Mouse (Mus musculus) heart, embryonic 16.5 days (tissue): ENCODE results near the gene Sugp1. TPM values are rescaled to one million over a fixed set of nuclear protein-coding genes. Genes with fewer than 3 reads are reported as not detected.

Source experiments
- ATAC-seq: fragments of 200-750 bp; cut with Nextera tagmentation; replicated peaks from 2 replicates; pipeline ENCODE4 v1.8.0; 2017; ENCODE audit warnings: moderate number of reproducible peaks; ENCODE audit not compliant: insufficient read depth, low FRiP score; ENCODE audit errors: extremely low read depth
- H3K27ac ChIP-seq: fragments of 300-500 bp; sonication (generic); 2 replicates; pipeline ENCODE4 v1.5.1; 2014; ENCODE audit warnings: mild to moderate bottlenecking, low read length, control low read depth, moderate library complexity
- H3K27me3 ChIP-seq: fragments of 300-500 bp; sonication (generic); 2 replicates; pipeline ENCODE4 v1.6.1; 2014; ENCODE audit warnings: low read length, mixed read lengths; ENCODE audit not compliant: control insufficient read depth, insufficient read depth
- H3K36me3 ChIP-seq: fragments of 300-500 bp; sonication (generic); 2 replicates; pipeline ENCODE4 v1.6.1; 2014; ENCODE audit not compliant: control insufficient read depth, insufficient read depth
- H3K4me1 ChIP-seq: fragments of 300-500 bp; sonication (generic); 2 replicates; pipeline ENCODE4 v1.6.1; 2014; ENCODE audit warnings: low read length, mixed read lengths; ENCODE audit not compliant: control insufficient read depth, insufficient read depth
- H3K4me2 ChIP-seq: fragments of 300-500 bp; sonication (generic); 2 replicates; pipeline ENCODE4 v1.6.1; 2014; ENCODE audit warnings: low read depth, mild to moderate bottlenecking, control low read depth, low read length
- H3K4me3 ChIP-seq: fragments of 300-500 bp; sonication (generic); 2 replicates; pipeline ENCODE4 v1.5.1; 2014; ENCODE audit warnings: mild to moderate bottlenecking, control low read depth, low read length
- H3K9ac ChIP-seq: fragments of 300-500 bp; sonication (generic); 2 replicates; pipeline ENCODE4 v1.6.1; 2014; ENCODE audit warnings: low read length, control low read depth
- H3K9me3 ChIP-seq: fragments of 300-500 bp; sonication (generic); replicated peaks from 2 replicates; pipeline ENCODE4 v1.6.1; 2016; ENCODE audit warnings: low read length; ENCODE audit not compliant: control insufficient read depth
- WGBS: fragments of 180-500 bp; shearing (Covaris S2); extraction: QIAGEN DNeasy Blood & Tissue Kit; methylation state at CpG from one replicate; pipeline ENCODE4 v1.1.7; 2014; 5-methylcytosine and 5-hydroxymethylcytosine counted together
- polyA plus RNA-seq: library from polyadenylated mRNA; unstranded; fragments of >200 nt; fragmentation: Nextera tagmentation; extraction: Ambion mirVana; gene quantifications from 2 replicates; pipeline ENCODE4 v1.2.1, GENCODE M21; 2015

Gene Sugp1
- polyA plus RNA-seq, 1 experiment from 2014 or later, result 30.4 TPM

DNA sequence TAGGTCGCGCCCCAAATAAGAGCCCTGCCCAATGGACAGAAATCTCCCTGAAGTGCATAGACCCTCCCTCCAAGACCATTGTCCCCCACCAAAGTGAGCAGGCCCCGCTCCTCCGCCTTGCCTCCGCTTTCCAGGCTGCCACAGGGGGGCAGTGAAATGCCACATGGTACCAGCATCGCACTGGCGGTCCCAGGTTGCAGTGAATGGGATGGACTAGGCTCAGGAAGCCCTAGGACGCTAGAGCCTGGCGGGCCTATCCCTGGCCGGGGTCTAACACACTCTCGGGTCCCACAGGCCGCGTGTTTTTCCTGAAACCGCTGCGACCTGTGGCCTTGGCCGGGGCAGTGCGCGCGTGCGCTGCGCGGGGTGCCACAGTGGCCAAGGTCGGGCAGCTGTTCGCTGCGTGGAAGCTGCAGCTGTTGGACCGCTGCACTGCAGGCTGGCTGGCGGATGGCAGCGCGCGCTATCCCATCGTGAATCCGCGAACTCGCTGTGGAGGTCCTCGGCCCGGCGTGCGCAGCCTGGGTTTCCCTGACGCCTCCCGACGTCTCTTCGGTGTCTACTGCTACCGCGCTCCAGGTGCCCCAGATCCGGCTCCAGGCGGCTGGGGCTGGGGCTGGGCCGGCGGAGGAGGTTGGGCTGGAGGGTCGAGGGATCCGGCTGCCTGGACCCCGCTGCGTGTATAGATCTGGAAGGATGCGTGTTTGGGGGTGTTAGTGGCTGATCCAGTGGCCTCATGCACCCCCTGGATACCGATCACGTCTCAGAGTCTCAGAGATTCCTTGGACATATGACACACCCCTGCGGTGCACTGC is 45.4 kb downstream of the Sugp1 start:
- WGBS, result 4% methylated on average over 56 of the region's 56 CpGs
- ATAC-seq, result 0 out of 2 replicates have a peak, but pooled peaks have one; percentile 42
- Histone ChIP-seq H3K4me3 (peak overlapping the region; percentile 34), H3K4me1 (peaks cover 16% of the 10 kb centered on the region), H3K27me3 (peaks cover 83% of the 10 kb centered on the region), H3K27ac (no peak overlapping the region), H3K36me3 (no peaks in the 10 kb centered on the region), H3K9ac (no peak overlapping the region), H3K4me2 (peak overlapping the region; percentile 54), H3K9me3 (no peaks in the 10 kb centered on the region)

DNA sequence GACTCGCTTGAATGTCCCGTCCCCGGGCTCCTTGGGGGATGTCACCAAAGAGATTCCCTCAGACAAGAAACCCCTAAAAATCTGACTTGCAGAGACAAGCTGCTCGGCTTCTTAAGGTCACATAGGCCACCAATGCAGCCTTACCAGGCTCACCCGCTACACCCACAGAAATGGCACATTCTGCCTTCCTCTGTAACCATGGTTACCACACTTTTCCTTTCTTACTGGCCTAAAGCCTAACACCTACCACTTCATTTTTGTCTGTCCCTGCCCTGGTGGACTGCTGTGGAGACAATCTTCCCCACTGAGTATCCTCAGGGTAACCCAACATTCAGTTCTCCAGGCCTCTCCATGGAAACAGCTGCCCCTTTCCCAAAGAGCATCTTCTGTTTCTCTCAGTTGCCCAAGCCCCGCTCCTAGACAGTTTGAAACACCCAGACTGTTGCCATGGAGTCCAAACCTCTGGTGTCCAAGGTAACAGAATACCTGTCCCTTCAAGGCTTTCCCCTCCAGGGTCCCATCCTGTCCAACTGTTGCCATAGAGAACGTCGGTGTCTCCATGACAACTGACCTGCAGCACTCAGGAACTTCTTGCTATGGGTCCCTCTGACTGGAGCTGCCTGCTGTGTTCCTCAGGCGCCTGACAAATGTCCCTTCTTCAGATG is 46.8 kb downstream of the Sugp1 start:
- WGBS, result 66% methylated on average over 9 of the region's 9 CpGs
- no peaks in the 10 kb centered on the region for H3K9me3 ChIP-seq
- H3K9ac ChIP-seq, result no peak overlapping the region
- ATAC-seq, result no peak
- no peaks in the 10 kb centered on the region for H3K36me3 ChIP-seq
- no peak overlapping the region for H3K4me3 ChIP-seq
- H3K4me1 ChIP-seq, result peaks cover 2% of the 10 kb centered on the region; the same call in 1 of the 2 replicates
- H3K27me3 ChIP-seq, result peaks cover 71% of the 10 kb centered on the region
- H3K4me2 ChIP-seq, result no peak overlapping the region
- H3K27ac ChIP-seq, result no peak overlapping the region

DNA sequence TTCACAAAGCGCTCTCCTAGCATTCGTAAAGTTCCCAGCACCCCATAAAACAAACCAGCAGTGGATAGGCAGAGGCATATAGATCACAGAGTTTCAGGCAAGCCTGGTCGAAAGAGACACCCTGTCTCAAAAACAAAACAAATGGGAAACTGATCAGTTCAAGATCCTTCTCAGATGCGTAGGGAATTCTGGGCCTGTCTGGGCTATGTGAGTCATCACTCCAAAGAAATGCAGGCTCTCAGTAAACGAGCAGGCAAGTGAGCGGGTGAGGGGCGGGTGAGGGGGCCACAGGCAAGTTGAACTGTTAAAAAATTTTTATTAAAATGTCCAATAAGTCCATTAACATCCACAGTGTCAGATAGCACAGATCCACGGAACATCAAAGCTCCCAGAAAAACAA is 50.2 kb downstream of the Sugp1 start:
- Histone ChIP-seq H3K4me3 (no peak overlapping the region), H3K27me3 (peaks cover 38% of the 10 kb centered on the region), H3K9me3 (no peaks in the 10 kb centered on the region), H3K9ac (no peak overlapping the region), H3K4me1 (no peaks in the 10 kb centered on the region), H3K4me2 (no peak overlapping the region), H3K36me3 (no peaks in the 10 kb centered on the region), H3K27ac (no peak overlapping the region)
- ATAC-seq, result no peak
- WGBS, result 52% methylated on average over 8 of the region's 8 CpGs

DNA sequence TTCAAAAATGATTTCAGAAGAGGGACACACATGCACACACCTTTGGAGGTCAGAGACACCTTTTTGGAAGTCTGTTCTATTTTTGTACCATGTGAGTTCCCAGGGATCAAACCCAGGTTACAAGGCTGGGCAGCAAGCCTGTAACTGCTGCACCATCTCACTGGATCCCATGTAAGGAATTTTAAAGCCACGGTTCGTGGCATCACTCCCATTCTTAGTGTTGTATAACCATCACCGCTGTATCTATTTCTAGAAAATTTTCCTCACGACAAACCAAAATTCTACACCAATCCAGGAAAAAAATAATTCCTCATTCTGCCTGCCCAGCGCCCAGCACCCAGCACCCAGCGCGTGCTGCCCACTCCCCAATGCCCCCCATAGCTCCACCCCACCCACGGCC is 56.7 kb downstream of the Sugp1 start:
- no peak overlapping the region for H3K9ac ChIP-seq
- ATAC-seq, result no peak
- H3K4me2 ChIP-seq, result no peak overlapping the region

DNA sequence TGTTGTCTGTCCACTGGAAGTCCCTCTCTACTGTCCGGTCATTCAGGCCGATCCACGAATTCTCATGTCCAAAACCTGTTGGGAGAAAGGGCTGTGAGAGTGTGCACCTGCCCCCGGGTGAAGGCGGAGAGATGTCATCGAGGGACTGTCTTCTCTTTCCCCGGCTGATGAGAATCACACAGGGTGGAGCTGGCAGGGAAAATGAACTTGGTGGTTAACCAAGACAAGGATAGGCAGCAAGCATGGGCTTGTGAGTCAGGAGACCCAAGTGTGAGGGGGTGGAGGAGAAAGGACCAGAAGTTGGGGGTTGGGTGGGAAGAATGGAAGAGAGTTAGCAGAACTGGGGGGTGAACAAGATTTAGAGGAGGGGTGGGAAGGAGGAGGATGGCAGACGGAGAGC is 57.6 kb downstream of the Sugp1 start:
- 85% methylated on average over 8 of the region's 8 CpGs for WGBS

More for the DNA sequence above, 56.7 kb downstream of the Sugp1 start:
- Histone ChIP-seq H3K27ac (no peak overlapping the region), H3K27me3 (peaks cover 2% of the 10 kb centered on the region; the same call in 1 of the 2 replicates), H3K9me3 (no peaks in the 10 kb centered on the region), H3K4me3 (no peak overlapping the region), H3K36me3 (no peaks in the 10 kb centered on the region), H3K4me1 (peaks cover under 1% of the 10 kb centered on the region; the same call in 1 of the 2 replicates)
- 70% methylated on average over 8 of the region's 8 CpGs for WGBS

DNA sequence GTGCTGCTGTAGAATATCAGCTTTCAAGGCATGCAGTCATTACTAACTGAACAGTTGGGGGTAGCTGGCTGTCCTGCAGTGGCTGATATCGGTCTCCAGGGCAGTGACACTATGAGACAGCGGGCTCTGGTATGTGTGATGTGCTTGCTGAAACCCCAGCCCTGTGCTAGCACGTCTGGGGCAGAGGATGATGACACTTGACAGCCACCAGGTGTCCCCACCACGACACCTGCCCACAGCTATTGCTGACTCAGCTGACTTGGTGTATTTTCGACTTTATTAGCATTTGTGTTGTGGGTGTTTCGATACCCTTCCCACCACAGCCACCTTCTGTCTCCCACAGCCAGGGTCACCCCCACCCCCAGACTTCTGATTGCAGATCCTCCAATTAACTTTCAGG is 61.9 kb downstream of the Sugp1 start:
- ATAC-seq, result peak; percentile 73; the same call in 1 of the 2 replicates
- H3K4me3 ChIP-seq, result no peak overlapping the region

More for the DNA sequence above, 57.6 kb downstream of the Sugp1 start:
- Histone ChIP-seq H3K4me3 (no peak overlapping the region), H3K4me2 (no peak overlapping the region), H3K4me1 (peaks cover 4% of the 10 kb centered on the region; the same call in 1 of the 2 replicates), H3K9me3 (no peaks in the 10 kb centered on the region), H3K27me3 (no peaks in the 10 kb centered on the region; the same call in 1 of the 2 replicates), H3K9ac (no peak overlapping the region), H3K27ac (no peak overlapping the region), H3K36me3 (no peaks in the 10 kb centered on the region)
- ATAC-seq, result no peak

DNA sequence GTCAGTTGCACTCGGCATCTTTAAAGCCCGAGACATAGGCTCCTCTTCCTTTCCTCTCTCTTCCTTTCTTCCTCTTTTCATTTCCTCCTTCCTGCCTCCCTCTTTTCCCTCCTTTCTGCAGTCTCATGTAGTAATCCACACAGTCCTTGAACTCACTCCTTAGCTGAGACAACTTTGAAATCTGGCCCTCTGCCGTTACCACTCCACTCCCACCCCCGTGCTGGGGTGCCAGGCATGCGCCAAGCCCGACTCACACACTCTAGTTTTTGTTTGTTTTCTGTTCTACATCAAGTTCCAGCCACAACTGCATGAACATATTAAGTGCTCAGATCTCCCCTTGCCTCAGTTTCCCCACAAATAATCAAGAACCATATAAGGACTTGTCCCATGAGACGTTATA is 62.3 kb downstream of the Sugp1 start:
- H3K4me1 ChIP-seq, result peaks cover 4% of the 10 kb centered on the region; the same call in 1 of the 2 replicates
- H3K27ac ChIP-seq, result no peak overlapping the region
- no peak for ATAC-seq
- no peak overlapping the region for H3K4me2 ChIP-seq
- no peaks in the 10 kb centered on the region for H3K9me3 ChIP-seq
- 67% methylated on average over 7 of the region's 7 CpGs for WGBS
- H3K36me3 ChIP-seq, result no peaks in the 10 kb centered on the region
- no peak overlapping the region for H3K9ac ChIP-seq
- H3K4me3 ChIP-seq, result no peak overlapping the region
- H3K27me3 ChIP-seq, result peaks cover 4% of the 10 kb centered on the region

More for the DNA sequence above, 61.9 kb downstream of the Sugp1 start:
- H3K27me3 ChIP-seq, result peaks cover 2% of the 10 kb centered on the region
- H3K4me2 ChIP-seq, result no peak overlapping the region
- H3K9me3 ChIP-seq, result no peaks in the 10 kb centered on the region
- no peak overlapping the region for H3K27ac ChIP-seq
- H3K4me1 ChIP-seq, result peaks cover 4% of the 10 kb centered on the region; the same call in 1 of the 2 replicates
- H3K9ac ChIP-seq, result no peak overlapping the region
- 12% methylated on average over 6 of the region's 6 CpGs for WGBS
- no peaks in the 10 kb centered on the region for H3K36me3 ChIP-seq

DNA sequence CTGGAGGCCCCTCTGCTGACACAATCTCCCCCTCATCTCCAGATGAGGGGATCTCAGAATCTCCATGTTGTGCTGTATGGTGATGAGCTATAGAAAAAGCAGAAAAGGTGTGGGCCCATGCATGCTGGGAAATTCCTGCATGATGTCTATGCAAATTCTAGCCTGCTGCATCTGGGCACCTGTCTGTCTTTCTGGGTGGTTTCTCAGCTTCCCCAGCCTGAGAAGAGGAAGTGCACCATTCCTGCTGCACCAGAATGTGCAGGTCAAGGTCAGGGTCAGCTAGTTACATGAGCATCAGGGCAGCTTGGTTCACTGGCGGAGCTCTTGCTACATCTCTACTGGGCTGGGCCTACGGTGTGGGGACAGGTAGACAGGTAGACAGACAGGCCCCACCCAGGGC is 67.8 kb downstream of the Sugp1 start:
- no peak for ATAC-seq
- Histone ChIP-seq H3K4me3 (no peak overlapping the region), H3K27ac (no peak overlapping the region), H3K4me2 (no peak overlapping the region), H3K27me3 (peaks cover 55% of the 10 kb centered on the region), H3K9ac (no peak overlapping the region), H3K36me3 (no peaks in the 10 kb centered on the region), H3K4me1 (no peaks in the 10 kb centered on the region), H3K9me3 (no peaks in the 10 kb centered on the region)
- 82% methylated on average over 2 of the region's 2 CpGs for whole genome bisulfite sequencing
